In genomic region chr4:133592570-133592969, GRCm38 (mm10) we compare ENCODE assay signal across 9 mouse cellular contexts. TPM values are rescaled to one million over a fixed set of nuclear protein-coding genes. Genes with fewer than 3 reads are reported as not detected.
DNase-seq lines count a peak whose midpoint lies in the region; ATAC-seq and TF ChIP-seq lines count a peak whose summit lies in the region.
"Had no signal": no experiment of that assay in that cellular context is flagged by ENCODE, and none has a peak within 500 bp of the region (broad histone marks: within the 10 kb centered on the region; RNA-seq: fewer than 3 reads in every experiment).

No protein-coding gene starts in this region.

- ATAC-seq in heart, embryonic 16.5 days (replicated peaks; ENCODE audit: extremely low read depth, insufficient read depth, low FRiP score) = 0 out of 2 replicates have a peak, but pooled peaks have one; percentile 32

- no peaks in the 10 kb centered on the region for H3K9me3 ChIP-seq in heart, embryonic 10.5 days
- no peaks in the 10 kb centered on the region for H3K9me3 ChIP-seq in ES-E14 (ENCODE audit: control insufficient read depth, insufficient read depth, low read depth, low read length)
- H3K9me3 ChIP-seq in heart, embryonic 16.5 days (replicated peaks; ENCODE audit: control insufficient read depth, low read length) = no peaks in the 10 kb centered on the region
- H3K9me3 ChIP-seq: liver, embryonic 15.5 days had no signal

- no peak overlapping the region for H3K27ac ChIP-seq in heart, embryonic 10.5 days
- H3K27ac ChIP-seq in ES-E14 (ENCODE audit: insufficient read depth, low read depth, low read length, poor library complexity, severe bottlenecking) = no peak overlapping the region
- no peak overlapping the region for H3K27ac ChIP-seq in heart, embryonic 16.5 days (ENCODE audit: low read length)
- H3K27ac ChIP-seq: liver, embryonic 15.5 days had no signal

- no peak overlapping the region for H3K4me3 ChIP-seq in heart, embryonic 10.5 days
- H3K4me3 ChIP-seq in ES-E14 (ENCODE audit: insufficient read depth in 1 of 2, low read depth in 1 of 2, low read length in 2 of 2, poor library complexity in 1 of 2, severe bottlenecking in 1 of 2) = no peak overlapping the region
- no peak overlapping the region for H3K4me3 ChIP-seq in heart, embryonic 16.5 days (ENCODE audit: low read length)
- H3K4me3 ChIP-seq: liver, embryonic 15.5 days had no signal

- peak; percentile 96 for DNase-seq in heart, adult 11 months
- no peak for DNase-seq in heart, embryonic 10.5 days (ENCODE audit: low spot score)
- no peak for DNase-seq in ES-E14 (ENCODE audit: low read depth, low spot score)
- DNase-seq in cerebellum, postnatal 36 days = peak; percentile 67 to 72
- peak; percentile 73 to 77 for DNase-seq in kidney, postnatal 25 days
- peak; percentile 70 for DNase-seq in lung, postnatal 25 days (ENCODE audit: low spot score)
- DNase-seq in spleen, postnatal 36 days (ENCODE audit: low spot score in 2 of 2) = peak; percentile 59 to 61

- in situ Hi-C loops in ES-E14 (cut with MboI; ENCODE audit: low sequenced_read_pairs in 2 of 2, unreplicated experiment in 2 of 2) = loop anchor here (5.0 to 25.0 kb wide), 2 partner anchors 235 to 245 kb away; no protein-coding TSS in a partner anchor

- no peak overlapping the region for H3K4me2 ChIP-seq in heart, embryonic 16.5 days (ENCODE audit: low read depth, low read length)
- H3K4me2 ChIP-seq: liver, embryonic 15.5 days had no signal

- H3K4me1 ChIP-seq in heart, embryonic 10.5 days = peaks cover 17% of the 10 kb centered on the region
- H3K4me1 ChIP-seq in ES-E14 (ENCODE audit: control insufficient read depth in 2 of 2, insufficient read depth in 2 of 2, low read length in 2 of 2, poor library complexity in 1 of 2) = peaks cover 0 to 10% of the 10 kb centered on the region in 2 experiments; a peak in 2 of 4 replicates
- H3K4me1 ChIP-seq in heart, embryonic 16.5 days (ENCODE audit: control insufficient read depth, insufficient read depth, low read length) = no peaks in the 10 kb centered on the region

- peaks cover 49% of the 10 kb centered on the region for H3K36me3 ChIP-seq in heart, embryonic 10.5 days
- H3K36me3 ChIP-seq in ES-E14 (ENCODE audit: control insufficient read depth, insufficient read depth, low read length, poor library complexity, severe bottlenecking) = peaks cover 28% of the 10 kb centered on the region
- H3K36me3 ChIP-seq in heart, embryonic 16.5 days (ENCODE audit: control insufficient read depth, insufficient read depth) = peaks cover 19% of the 10 kb centered on the region

- 33% methylated on average over 7 of the region's 7 CpGs for WGBS in heart, embryonic 10.5 days
- WGBS in heart, embryonic 16.5 days = 23% methylated on average over 7 of the region's 7 CpGs

- H3K9ac ChIP-seq in ES-E14 (ENCODE audit: insufficient read depth, low read depth, low read length, poor library complexity, severe bottlenecking) = peak overlapping the region; percentile 45; the same call in 1 of the 2 replicates
- peak overlapping the region; percentile 31; the same call in 1 of the 2 replicates for H3K9ac ChIP-seq in heart, embryonic 16.5 days (ENCODE audit: low read length)
- H3K9ac ChIP-seq: liver, embryonic 15.5 days had no signal

- H3K27me3 ChIP-seq in heart, embryonic 10.5 days (ENCODE audit: insufficient read depth, poor library complexity, severe bottlenecking) = no peaks in the 10 kb centered on the region
- H3K27me3 ChIP-seq in heart, embryonic 16.5 days (ENCODE audit: control insufficient read depth, insufficient read depth, low read length) = no peaks in the 10 kb centered on the region
- H3K27me3 ChIP-seq: liver, embryonic 15.5 days had no signal

TF ChIP-seq in ES-E14, 5 proteins besides CTCF, POLR2A, EP300 and RAD21:
- TF ChIP-seq ZNF384 (IDR thresholded peaks at IDR 0.05; ENCODE audit: low read depth, low read length) = no peak
- no peak for TF ChIP-seq MAFK (IDR thresholded peaks at IDR 0.05; ENCODE audit: insufficient read depth, low read depth, low read length)
- no peak for TF ChIP-seq CHD2 (IDR thresholded peaks at IDR 0.05; ENCODE audit: low read depth, low read length)
- no peak for TF ChIP-seq HCFC1 (IDR thresholded peaks at IDR 0.05; ENCODE audit: borderline replicate concordance, insufficient read depth, low read length)
- no peak; the same call in 1 of the 2 replicates for TF ChIP-seq ZC3H11A (IDR thresholded peaks at IDR 0.05; ENCODE audit: borderline replicate concordance, low read depth, low read length)

RNA-seq across cellular contexts. Expression of gene Gpn2, which starts 8.4 kb away (rescaled TPM):
- 18.2 and 22.1 TPM in 2 replicates for polyA plus RNA-seq in heart, embryonic 10.5 days (2016; fragmentation: Nextera tagmentation; extraction: Ambion mirVana)
- 39.5 and 52.6 TPM in 2 replicates for total RNA-seq in ES-E14 (2012; rRNA removed)
- 12.0 and 12.7 TPM in 2 replicates for polyA plus RNA-seq in heart, embryonic 16.5 days (2015; fragmentation: Nextera tagmentation; extraction: Ambion mirVana)

RNA-seq across cellular contexts. Expression of gene Sfn, which starts 9.4 kb away (rescaled TPM):
- polyA plus RNA-seq in heart, embryonic 10.5 days (2016; fragmentation: Nextera tagmentation; extraction: Ambion mirVana) = 4.3 and 12.9 TPM in 2 replicates
- total RNA-seq in ES-E14 (2012; rRNA removed) = 35.8 and 46.6 TPM in 2 replicates
- polyA plus RNA-seq in heart, embryonic 16.5 days (2015; fragmentation: Nextera tagmentation; extraction: Ambion mirVana) = 11.2 and 20.6 TPM in 2 replicates

RNA-seq across cellular contexts. Expression of gene Gpatch3, which starts 18.0 kb away (rescaled TPM):
- 7.1 and 9.6 TPM in 2 replicates for polyA plus RNA-seq in heart, embryonic 10.5 days (2016; fragmentation: Nextera tagmentation; extraction: Ambion mirVana)
- 14.4 and 19.9 TPM in 2 replicates for total RNA-seq in ES-E14 (2012; rRNA removed)
- polyA plus RNA-seq in heart, embryonic 16.5 days (2015; fragmentation: Nextera tagmentation; extraction: Ambion mirVana) = 4.6 and 4.7 TPM in 2 replicates

RNA-seq across cellular contexts. Expression of gene Nr0b2, which starts 39.4 kb away (rescaled TPM):
- polyA plus RNA-seq in heart, embryonic 10.5 days (2016; fragmentation: Nextera tagmentation; extraction: Ambion mirVana) = 4.9 and 8.9 TPM in 2 replicates
- total RNA-seq in ES-E14 (2012; rRNA removed) = 0.31 and 0.32 TPM in 2 replicates
- 20.1 and 22.3 TPM in 2 replicates for polyA plus RNA-seq in heart, embryonic 16.5 days (2015; fragmentation: Nextera tagmentation; extraction: Ambion mirVana)

RNA-seq across cellular contexts. Expression of gene Nudc, which starts 46.8 kb away (rescaled TPM):
- polyA plus RNA-seq in heart, embryonic 10.5 days (2016; fragmentation: Nextera tagmentation; extraction: Ambion mirVana) = 328 and 420 TPM in 2 replicates
- 340 and 358 TPM in 2 replicates for total RNA-seq in ES-E14 (2012; rRNA removed)
- polyA plus RNA-seq in heart, embryonic 16.5 days (2015; fragmentation: Nextera tagmentation; extraction: Ambion mirVana) = 209 and 234 TPM in 2 replicates

Comparison
In these comparisons a context has a peak if more than half of its experiments do, and no peak if none do; other contexts are left out.
1. DNase-seq: peak in heart, adult 11 months (single experiment), cerebellum, postnatal 36 days (2 of 2), kidney, postnatal 25 days (2 of 2), lung, postnatal 25 days (single experiment) and spleen, postnatal 36 days (2 of 2); none in heart, embryonic 10.5 days (single experiment) and ES-E14 (single experiment).